8 mouse cellular contexts compared by ENCODE assay signal in the genomic region with DNA sequence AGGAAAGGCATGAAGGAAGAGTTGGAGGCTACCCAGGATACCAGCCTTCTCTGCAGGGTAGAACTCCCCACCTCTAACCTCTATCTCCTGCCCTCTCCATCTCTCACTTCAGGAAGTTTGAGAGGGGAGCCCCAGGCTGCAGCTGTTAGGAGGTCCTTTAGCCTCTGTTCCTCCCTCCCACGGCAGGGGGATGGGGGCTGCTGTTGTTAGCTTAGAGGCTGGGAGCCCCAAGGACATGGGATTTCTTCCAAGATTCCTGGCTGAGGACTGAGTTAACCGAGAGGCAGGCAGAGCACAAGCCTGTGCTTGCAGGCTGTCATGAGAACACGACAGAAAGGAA. TPM values are rescaled to one million over a fixed set of nuclear protein-coding genes. Genes with fewer than 3 reads are reported as not detected.
DNase-seq lines count a peak whose midpoint lies in the region; ATAC-seq and TF ChIP-seq lines count a peak whose summit lies in the region.
"Had no signal": no experiment of that assay in that cellular context is flagged by ENCODE, and none has a peak within 500 bp of the region (broad histone marks: within the 10 kb centered on the region; RNA-seq: fewer than 3 reads in every experiment).

No protein-coding gene starts in this region.

- 0 out of 2 replicates have a peak, but pooled peaks have one; percentile 30 for ATAC-seq in embryonic facial prominence, embryonic 12.5 days (ENCODE audit: insufficient number of reproducible peaks, insufficient read depth, low FRiP score, low TSS enrichment)
- peak; percentile 10; the same call in 1 of the 2 replicates for ATAC-seq in hindbrain, embryonic 14.5 days (ENCODE audit: low FRiP score)
- ATAC-seq in lung, embryonic 15.5 days (ENCODE audit: borderline replicate concordance, extremely low read depth, low FRiP score, low TSS enrichment) = peak; percentile 75

- H3K27me3 ChIP-seq in embryonic facial prominence, embryonic 12.5 days = no peaks in the 10 kb centered on the region
- H3K27me3 ChIP-seq in hindbrain, embryonic 14.5 days (ENCODE audit: control insufficient read depth, insufficient read depth, low read length) = no peaks in the 10 kb centered on the region
- H3K27me3 ChIP-seq in lung, embryonic 15.5 days = no peaks in the 10 kb centered on the region
- no peaks in the 10 kb centered on the region for H3K27me3 ChIP-seq in testis, adult 2 months (ENCODE audit: control insufficient read depth, insufficient read depth, low read length)

- DNase-seq in adipocyte (ENCODE audit: low spot score) = peak; percentile 49
- DNase-seq in hindbrain, embryonic 14.5 days (ENCODE audit: low spot score) = no peak
- DNase-seq in thymus, postnatal 0 days (ENCODE audit: low spot score) = no peak
- no peak for DNase-seq in layer of hippocampus, postnatal 25 days (ENCODE audit: extremely low spot score in 1 of 2, low spot score in 1 of 2)

- H3K9me3 ChIP-seq in embryonic facial prominence, embryonic 12.5 days = no peaks in the 10 kb centered on the region
- no peaks in the 10 kb centered on the region for H3K9me3 ChIP-seq in hindbrain, embryonic 14.5 days (ENCODE audit: control insufficient read depth, low read length)
- H3K9me3 ChIP-seq in lung, embryonic 15.5 days = no peaks in the 10 kb centered on the region

- no peak for TF ChIP-seq POLR2A in testis, adult 2 months (IDR thresholded peaks at IDR 0.05; ENCODE audit: control insufficient read depth, low read depth, low read length)

- 17% methylated on average over 3 of the region's 3 CpGs for WGBS in embryonic facial prominence, embryonic 12.5 days
- 38% methylated on average over 3 of the region's 3 CpGs for WGBS in hindbrain, embryonic 14.5 days
- 8% methylated on average over 3 of the region's 3 CpGs for WGBS in lung, embryonic 15.5 days

- H3K9ac ChIP-seq in embryonic facial prominence, embryonic 12.5 days = peak overlapping the region; percentile 21; the same call in 1 of the 2 replicates
- no peak overlapping the region; the same call in 1 of the 2 replicates for H3K9ac ChIP-seq in hindbrain, embryonic 14.5 days
- H3K9ac ChIP-seq in lung, embryonic 15.5 days = no peak overlapping the region

- TF ChIP-seq CTCF in testis, adult 2 months (IDR thresholded peaks at IDR 0.05; ENCODE audit: control insufficient read depth, insufficient read depth, insufficient replicate concordance, low read depth, low read length) = no peak

- H3K4me1 ChIP-seq in embryonic facial prominence, embryonic 12.5 days = peaks cover 12% of the 10 kb centered on the region
- H3K4me1 ChIP-seq in hindbrain, embryonic 14.5 days (replicated peaks; ENCODE audit: control insufficient read depth, insufficient read depth, low read length) = peaks cover 7% of the 10 kb centered on the region
- peaks cover 12% of the 10 kb centered on the region for H3K4me1 ChIP-seq in lung, embryonic 15.5 days
- H3K4me1 ChIP-seq in testis, adult 2 months (ENCODE audit: control insufficient read depth, insufficient read depth, low read length) = peaks cover 2% of the 10 kb centered on the region; the same call in 1 of the 2 replicates

- peak overlapping the region; percentile 40 for H3K4me2 ChIP-seq in embryonic facial prominence, embryonic 12.5 days (replicated peaks)
- no peak overlapping the region for H3K4me2 ChIP-seq in hindbrain, embryonic 14.5 days (replicated peaks)
- peak overlapping the region; percentile 34 for H3K4me2 ChIP-seq in lung, embryonic 15.5 days

- no peaks in the 10 kb centered on the region for H3K36me3 ChIP-seq in embryonic facial prominence, embryonic 12.5 days
- H3K36me3 ChIP-seq in hindbrain, embryonic 14.5 days (replicated peaks; ENCODE audit: control insufficient read depth, insufficient read depth) = no peaks in the 10 kb centered on the region
- H3K36me3 ChIP-seq in lung, embryonic 15.5 days = no peaks in the 10 kb centered on the region
- no peaks in the 10 kb centered on the region for H3K36me3 ChIP-seq in testis, adult 2 months (ENCODE audit: control insufficient read depth, insufficient read depth, low read length)

- peak overlapping the region; percentile 85 for H3K27ac ChIP-seq in embryonic facial prominence, embryonic 12.5 days
- peak overlapping the region; percentile 72 for H3K27ac ChIP-seq in hindbrain, embryonic 14.5 days
- peak overlapping the region; percentile 95 for H3K27ac ChIP-seq in lung, embryonic 15.5 days
- H3K27ac ChIP-seq in testis, adult 2 months (ENCODE audit: control insufficient read depth, insufficient read depth, low read depth, low read length) = peak overlapping the region; percentile 12; the same call in 1 of the 2 replicates

- H3K4me3 ChIP-seq in embryonic facial prominence, embryonic 12.5 days = no peak overlapping the region
- H3K4me3 ChIP-seq in hindbrain, embryonic 14.5 days (replicated peaks; ENCODE audit: low read length) = no peak overlapping the region
- H3K4me3 ChIP-seq in lung, embryonic 15.5 days = no peak overlapping the region
- H3K4me3 ChIP-seq in testis, adult 2 months (ENCODE audit: control insufficient read depth, low read depth, low read length) = no peak overlapping the region

RNA-seq across cellular contexts. Expression of gene Cryaa, which starts 8.6 kb away (rescaled TPM):
- polyA plus RNA-seq in embryonic facial prominence, embryonic 12.5 days (2016; fragmentation: Nextera tagmentation; extraction: Ambion mirVana) = 112 and 283 TPM in 2 replicates
- polyA plus RNA-seq in hindbrain, embryonic 14.5 days (2014; fragmentation: Nextera tagmentation; extraction: Ambion mirVana) = 0.20 and 0.30 TPM in 2 replicates
- not detected in 2 replicates for polyA plus RNA-seq in lung, embryonic 15.5 days (2015; fragmentation: Nextera tagmentation; extraction: Ambion mirVana)
- not detected in 2 replicates for polyA plus RNA-seq in testis, adult 2 months (2012; rRNA removed)
- polyA plus RNA-seq in thymus, postnatal 0 days (2015; fragmentation: Nextera tagmentation; extraction: Ambion mirVana) = 2.3 and 2.8 TPM in 2 replicates
- total RNA-seq in layer of hippocampus, postnatal 25 days (2021) = under 1 TPM in 1 of 2 experiments, not detected in 1; 0.31 TPM
- total RNA-seq: adrenal gland, adult 18-20 months had no signal

RNA-seq across cellular contexts. Expression of gene U2af1, which starts 27.5 kb away (rescaled TPM):
- 378 and 390 TPM in 2 replicates for polyA plus RNA-seq in embryonic facial prominence, embryonic 12.5 days (2016; fragmentation: Nextera tagmentation; extraction: Ambion mirVana)
- polyA plus RNA-seq in hindbrain, embryonic 14.5 days (2014; fragmentation: Nextera tagmentation; extraction: Ambion mirVana) = 92.9 and 105 TPM in 2 replicates
- polyA plus RNA-seq in lung, embryonic 15.5 days (2015; fragmentation: Nextera tagmentation; extraction: Ambion mirVana) = 332 and 360 TPM in 2 replicates
- 33.2 and 39.6 TPM in 2 replicates for polyA plus RNA-seq in testis, adult 2 months (2012; rRNA removed)
- polyA plus RNA-seq in thymus, postnatal 0 days (2015; fragmentation: Nextera tagmentation; extraction: Ambion mirVana) = 361 and 388 TPM in 2 replicates
- total RNA-seq in layer of hippocampus, postnatal 25 days (2021) = 100 to 1,000 TPM; 121 to 128 TPM

RNA-seq across cellular contexts. Expression of gene Cbs, which starts 49.2 kb away (rescaled TPM):
- 2.0 and 2.1 TPM in 2 replicates for polyA plus RNA-seq in embryonic facial prominence, embryonic 12.5 days (2016; fragmentation: Nextera tagmentation; extraction: Ambion mirVana)
- 6.7 and 10.0 TPM in 2 replicates for polyA plus RNA-seq in hindbrain, embryonic 14.5 days (2014; fragmentation: Nextera tagmentation; extraction: Ambion mirVana)
- polyA plus RNA-seq in lung, embryonic 15.5 days (2015; fragmentation: Nextera tagmentation; extraction: Ambion mirVana) = 3.2 and 3.6 TPM in 2 replicates
- 0.58 and 8.2 TPM in 2 replicates for polyA plus RNA-seq in testis, adult 2 months (2012; rRNA removed)
- polyA plus RNA-seq in thymus, postnatal 0 days (2015; fragmentation: Nextera tagmentation; extraction: Ambion mirVana) = 0.71 and 0.88 TPM in 2 replicates
- 10 to 100 TPM; 56.3 to 58.1 TPM for total RNA-seq in layer of hippocampus, postnatal 25 days (2021)

Comparison
In these comparisons a context has a peak if more than half of its experiments do, and no peak if none do; other contexts are left out.
1. ATAC-seq: peak in every context shown above with its lines; median percentile 75 in lung, embryonic 15.5 days; 30 in embryonic facial prominence, embryonic 12.5 days; 10 in hindbrain, embryonic 14.5 days.
2. H3K27ac ChIP-seq: peak in every context shown above with its lines; median percentile 95 in lung, embryonic 15.5 days; 85 in embryonic facial prominence, embryonic 12.5 days; 72 in hindbrain, embryonic 14.5 days; 12 in testis, adult 2 months.
3. RNA of gene Cryaa, which starts 8.6 kb away (polyA plus RNA-seq): 112 to 283 TPM in embryonic facial prominence, embryonic 12.5 days; 2.3 to 2.8 TPM in thymus, postnatal 0 days, 0.20 to 0.30 TPM in hindbrain, embryonic 14.5 days, not detected in lung, embryonic 15.5 days and not detected in testis, adult 2 months; every median in the first group is over 10 times any median in the second.